Mouse (Mus musculus) cerebellum, adult 11 months (tissue): ENCODE measurements around the gene Dok5.

Experiments
- DNase-seq: peaks from one replicate; pipeline ENCODE4 v3.0.0; 2022

The Dok5 gene

DNA sequence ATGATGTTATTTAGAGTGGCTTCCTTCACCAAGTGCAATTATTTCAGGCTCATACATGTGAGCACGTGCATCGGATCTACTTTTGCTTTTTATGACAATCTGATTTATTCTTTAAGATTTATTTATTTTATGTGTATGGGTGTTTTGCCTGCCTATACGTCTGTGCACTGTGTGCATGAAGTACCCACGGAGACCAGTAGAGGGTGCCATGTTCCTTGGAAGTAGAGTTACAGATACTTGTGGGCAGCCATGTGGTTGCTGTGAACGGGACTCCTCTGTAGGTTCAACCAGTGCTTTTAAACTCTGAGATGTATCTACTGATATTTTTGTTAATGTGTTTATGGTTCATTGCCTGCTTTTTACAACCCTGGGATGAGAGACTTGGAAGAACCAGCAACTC, 132.4 kb downstream of the Dok5 start:
- DNase-seq = no peak

DNA sequence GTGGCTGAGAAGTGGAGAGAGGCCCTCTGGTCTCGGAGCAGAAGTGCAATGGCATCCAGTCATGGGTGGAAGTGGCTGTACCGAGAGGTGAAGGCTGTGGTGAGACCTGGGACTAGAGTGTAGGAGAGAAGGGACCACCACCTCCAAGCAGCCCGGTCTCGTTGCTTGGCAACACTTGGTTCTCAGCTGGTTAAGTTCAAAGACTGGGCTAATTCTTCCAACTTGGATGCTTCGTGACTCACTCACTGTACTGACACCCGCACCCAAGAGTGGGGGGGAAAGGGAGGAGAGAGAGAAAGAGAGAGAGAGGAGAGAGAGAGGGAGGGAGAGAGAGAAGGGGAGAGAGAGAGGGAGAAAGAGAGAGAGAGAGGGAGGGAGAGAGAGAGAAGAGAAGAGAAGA, 133.2 kb downstream of the Dok5 start:
- no peak for DNase-seq

DNA sequence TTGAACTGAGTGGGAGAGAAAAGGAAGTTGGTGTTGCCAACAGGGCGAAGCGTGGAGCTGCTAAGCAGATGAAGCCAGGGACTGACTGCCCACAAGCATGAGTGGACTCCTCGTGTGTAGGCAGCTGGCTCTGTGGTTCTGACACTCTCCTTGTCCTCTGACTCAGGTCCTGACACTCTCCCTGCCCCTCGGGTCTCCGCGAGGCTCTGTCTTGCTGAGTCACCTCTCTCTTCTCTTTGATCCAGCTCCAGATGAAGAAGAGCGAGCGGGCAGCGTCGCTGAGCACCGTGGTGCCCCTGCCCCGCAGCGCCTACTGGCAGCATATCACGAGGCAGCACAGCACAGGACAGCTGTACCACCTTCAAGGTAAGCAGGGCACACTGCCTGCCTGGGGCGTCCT, 139.0 kb downstream of the Dok5 start:
- no peak for DNase-seq

DNA sequence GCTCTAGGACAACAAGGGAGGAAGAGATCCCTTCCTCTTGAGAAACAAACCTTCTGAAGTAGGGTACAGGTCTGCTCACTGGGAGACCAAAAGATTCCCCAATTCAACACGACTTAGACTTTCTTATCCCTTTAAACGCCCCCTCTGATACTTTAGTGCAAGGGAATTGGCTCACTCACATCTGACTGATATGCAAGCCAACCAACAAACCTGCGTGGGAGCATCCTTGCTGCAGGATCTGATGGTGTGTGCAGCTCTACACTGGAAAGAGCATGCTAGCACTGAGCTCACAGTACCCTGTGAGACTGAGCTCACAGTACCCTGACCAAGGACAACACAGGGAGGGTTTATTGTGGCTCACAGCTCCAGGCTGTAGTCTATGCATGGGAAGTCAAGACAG, 139.9 kb downstream of the Dok5 start:
- no peak for DNase-seq

DNA sequence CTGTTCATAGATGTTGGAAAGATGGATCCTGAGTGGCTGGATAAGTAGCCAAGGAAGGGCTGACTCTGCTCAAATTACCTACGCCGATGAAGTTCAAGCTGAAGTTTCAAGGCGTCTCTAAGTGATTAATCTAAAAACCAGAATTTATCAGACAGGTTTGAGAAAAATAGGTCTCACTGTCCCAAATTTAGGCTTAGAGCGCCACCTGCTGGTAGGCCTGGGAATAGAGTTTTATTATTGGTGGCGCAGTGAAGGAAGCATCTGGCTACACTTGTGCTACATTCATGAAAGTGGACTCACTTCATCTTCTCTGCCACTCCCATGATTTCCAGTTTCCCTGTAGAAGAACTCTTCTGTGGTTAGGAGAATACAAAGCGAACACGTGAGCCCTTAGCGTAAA, 141.8 kb downstream of the Dok5 start:
- DNase-seq = peak; percentile 66

DNA sequence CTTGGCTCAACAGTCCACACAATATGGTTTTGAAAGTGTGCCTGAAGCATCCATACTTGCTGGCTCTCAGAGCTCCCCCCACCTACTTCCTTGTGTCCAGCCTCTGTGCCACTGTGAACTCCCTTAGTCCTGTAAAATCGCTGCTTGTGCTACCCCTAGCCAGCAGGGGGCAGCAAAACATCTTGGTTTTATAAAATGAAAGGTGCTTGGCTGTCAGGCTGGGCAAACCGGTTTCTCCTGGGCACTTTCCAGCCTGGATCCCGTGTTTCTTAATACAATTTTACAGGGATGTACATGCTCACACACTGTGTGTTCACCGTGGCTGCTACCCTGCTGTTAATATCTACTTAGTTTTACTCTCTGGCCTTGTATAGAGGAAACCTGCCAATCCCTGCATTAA, 145.9 kb downstream of the Dok5 start:
- DNase-seq = peak; percentile 64

DNA sequence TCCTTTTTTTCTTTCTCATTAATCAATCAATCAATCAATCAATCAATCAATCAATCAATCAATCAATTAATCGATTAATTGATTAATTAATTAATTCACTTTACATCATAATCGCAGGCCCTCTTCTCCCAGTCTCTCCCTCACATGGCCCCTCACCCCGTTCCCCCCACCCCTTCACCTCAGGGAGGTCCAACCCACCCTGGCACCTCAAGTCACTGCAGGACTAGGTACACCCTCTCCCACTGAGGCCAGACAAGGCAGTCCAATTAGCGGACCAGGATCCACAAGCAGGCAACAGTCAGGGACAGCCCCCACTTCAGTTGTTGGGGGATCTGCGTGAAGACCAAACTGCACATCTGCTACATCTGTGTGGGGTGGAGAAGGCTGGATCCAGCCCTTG, 146.3 kb downstream of the Dok5 start:
- DNase-seq = no peak

DNA sequence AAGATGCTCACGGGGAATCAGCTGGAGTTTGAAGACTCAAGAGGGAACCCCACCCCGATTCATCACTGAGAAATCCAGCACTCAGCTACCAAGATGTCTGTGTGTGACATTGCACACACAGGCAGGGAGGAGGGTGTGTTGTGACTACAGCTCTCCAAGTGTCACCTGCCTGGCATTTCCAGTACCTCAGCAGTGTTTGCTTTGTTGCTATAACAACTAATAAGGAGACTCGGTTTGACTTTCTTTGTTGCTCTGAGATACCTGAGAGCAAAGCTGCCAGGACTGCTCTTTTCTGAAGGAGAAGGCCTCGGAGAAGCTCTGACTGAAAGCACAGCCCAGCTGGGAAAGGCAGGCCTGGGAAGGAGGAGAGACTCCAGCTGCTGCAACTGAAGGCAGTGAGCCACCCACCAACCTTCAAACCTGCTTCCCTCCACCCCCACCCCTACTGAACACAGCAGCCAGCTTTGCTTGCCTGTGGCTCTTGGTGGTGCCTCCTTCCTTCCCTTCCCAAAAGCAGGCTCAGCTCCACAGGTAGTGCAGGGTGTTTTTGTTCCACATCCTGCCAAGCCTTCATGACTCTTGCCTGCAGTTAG, 152.7 kb downstream of the Dok5 start:
- DNase-seq = no peak

DNA sequence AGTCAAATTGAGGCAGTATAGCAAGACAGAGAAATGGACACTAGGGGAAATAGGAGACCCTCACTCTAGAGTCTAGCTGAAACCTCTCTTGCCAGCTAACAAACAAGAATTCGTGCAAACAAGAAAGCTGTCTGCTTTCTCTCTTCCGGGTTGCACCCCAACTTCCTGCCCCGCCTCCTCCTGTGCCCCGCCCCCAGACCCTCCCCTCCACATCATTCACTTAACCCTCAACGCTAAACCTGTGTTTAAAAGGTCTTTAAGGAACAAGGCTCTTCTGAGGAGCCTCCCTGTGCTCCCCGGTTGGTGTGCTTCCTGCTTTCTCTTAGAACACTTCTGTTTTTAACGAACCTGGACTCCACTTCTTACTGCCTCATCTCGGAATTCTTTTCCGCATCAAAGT, 156.4 kb downstream of the Dok5 start:
- no peak for DNase-seq

DNA sequence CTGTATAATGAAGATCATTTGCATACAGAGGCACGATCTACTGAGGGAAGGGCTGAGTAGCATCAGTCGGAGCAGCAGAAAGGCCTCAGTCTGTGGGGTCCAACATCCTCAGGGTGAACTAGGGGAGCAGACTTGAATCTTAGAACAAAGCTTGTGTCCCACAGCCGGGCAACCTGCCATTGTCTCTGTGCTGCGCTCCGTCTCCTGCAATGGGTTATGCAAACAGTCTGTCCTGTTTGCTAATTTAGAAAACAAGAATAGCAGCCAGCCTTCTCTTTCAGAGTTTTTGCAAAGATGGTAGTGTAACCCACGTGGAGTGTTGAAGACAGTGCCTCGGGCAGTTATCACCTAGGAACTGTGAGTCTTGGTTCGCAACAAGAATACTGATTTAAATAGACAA, 163.5 kb downstream of the Dok5 start:
- no peak for DNase-seq

DNA sequence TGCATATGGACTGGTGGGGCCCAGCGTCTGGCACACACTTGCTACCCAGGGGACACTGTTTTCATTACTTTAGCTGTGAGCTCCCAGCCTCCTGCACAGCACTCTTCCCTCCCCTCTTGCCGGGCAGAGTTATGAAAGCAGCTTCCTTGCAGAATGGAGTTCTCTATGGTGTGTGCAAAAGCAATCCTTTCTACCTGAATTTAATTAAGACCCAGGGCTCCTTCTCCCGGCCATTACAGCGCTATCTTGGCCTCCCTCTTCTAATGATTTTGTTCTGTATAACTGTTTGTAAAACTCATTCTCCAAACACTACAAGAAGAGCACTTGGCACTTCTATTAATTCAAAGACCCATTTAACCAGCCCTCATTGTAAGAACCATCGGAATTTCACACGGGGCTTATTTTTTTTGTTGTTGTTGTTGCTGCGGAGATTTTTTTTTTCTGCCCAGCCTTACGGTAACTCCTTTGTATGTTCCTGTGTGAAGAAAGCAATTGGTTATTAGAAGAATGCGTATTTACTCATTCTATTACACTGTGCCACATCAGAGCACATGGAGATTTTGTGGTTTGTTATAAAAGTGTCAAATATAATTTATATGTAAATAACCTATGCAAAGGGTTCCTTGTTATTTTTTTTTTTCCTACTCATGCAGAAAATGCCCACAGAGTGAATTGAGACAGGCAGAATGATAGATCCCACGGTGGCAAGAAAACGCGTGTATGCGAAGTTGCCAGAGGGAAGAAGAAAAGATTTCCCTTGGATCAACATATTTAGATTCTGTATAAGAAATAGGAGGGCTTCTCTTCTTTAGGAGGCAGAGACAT, 170.8 kb downstream of the Dok5 start:
- DNase-seq = no peak

DNA sequence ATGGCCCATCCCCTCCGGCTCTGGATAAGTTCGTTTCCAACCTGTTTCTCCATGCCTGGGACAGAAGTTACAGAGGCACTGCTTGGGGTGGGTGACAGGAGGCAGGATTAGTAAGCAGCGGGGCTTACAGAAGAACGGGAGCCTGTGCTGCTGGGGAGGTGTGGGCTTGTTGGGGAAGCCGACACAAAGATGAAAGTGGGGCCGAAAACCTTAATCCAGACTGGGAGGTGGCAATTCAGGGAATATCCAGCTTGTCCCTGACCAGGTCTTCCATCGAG, 171.4 kb downstream of the Dok5 start:
- no peak for DNase-seq

DNA sequence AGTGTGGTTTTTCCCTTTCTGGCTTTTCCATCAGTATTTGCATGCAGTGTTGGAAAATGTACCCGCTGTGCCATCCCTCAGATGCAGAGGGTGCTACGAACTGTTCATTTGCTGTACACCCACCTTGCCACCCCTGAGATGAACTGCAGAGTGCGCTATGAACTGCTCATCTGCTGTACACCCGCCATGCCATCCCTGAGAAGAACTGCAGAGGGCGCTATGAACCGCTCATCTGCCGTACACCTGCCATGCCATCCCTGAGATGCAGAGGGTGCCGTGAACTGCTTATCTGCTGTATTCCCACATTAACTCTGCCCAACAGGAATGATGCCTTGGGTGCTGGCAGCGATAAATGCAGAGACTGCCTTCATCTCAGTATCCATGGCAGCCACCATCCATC, 171.8 kb downstream of the Dok5 start:
- no peak for DNase-seq

DNA sequence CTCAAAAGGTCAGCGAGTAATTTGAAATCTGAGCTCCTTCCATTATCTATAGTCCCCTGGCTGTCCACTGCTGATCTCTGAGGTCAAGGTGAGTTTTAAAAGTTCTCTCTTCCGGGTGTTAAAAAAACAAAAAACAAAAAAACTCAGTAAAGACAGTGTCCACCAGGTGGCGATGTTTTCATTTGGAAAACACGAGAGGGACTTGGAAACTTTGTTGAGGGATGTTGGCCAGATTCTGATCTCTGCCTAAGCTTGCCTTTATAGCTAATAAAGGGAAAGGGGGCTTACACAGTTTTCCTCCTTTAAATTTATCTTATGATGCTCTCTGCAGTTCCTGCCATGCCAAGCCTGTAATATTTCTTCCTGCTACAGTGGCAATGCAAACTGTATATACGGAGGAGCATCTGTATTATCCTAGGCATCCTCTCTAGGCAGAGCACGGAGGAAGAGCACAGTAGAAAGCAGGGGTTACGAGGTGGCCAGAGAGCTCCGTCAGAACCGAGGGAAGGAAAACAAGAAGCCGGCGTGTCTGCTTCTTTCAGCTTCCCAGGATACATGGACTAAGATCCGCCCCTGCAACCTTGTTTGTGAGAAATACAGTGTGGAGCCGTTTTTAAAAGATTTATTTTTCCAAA, 181.1 kb downstream of the Dok5 start:
- peak; percentile 5 for DNase-seq

DNA sequence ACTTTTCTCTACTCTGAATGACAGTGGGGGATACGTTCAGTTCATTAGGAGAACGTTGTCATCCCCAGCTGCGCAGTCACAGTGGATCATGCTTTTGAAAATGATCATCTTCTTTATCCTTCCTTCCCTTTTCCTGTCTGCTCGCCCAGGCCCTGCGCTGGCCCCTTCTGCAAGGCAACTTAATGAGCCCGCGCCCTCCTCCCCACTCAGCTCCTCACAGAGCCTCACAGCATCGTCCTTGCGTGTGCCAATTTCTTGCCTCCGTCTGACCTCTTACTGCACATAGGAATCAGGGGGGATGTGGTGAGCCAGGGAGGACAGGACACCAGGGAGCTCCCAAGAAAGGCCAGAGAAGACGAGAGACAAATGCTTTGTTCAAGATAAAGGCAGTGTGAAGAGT, 182.3 kb downstream of the Dok5 start:
- no peak for DNase-seq

DNA sequence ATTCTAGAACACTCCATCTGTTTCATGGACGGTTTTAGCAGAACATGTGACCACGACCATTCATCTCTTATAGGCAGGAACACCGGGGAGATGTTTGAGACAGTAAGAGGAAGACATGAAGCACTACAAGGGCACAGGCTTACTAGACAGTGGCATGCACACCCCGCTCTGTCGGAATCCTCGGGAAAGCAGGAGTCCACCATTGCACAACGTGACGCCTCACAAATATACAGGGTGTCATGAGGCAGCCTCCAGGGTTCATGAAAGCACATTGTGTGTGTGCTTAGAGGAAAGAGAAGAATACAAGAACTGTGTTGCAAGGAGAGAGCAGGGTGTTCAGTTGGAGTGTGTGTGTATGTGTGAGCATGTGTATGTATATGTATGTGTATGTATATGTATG, 184.0 kb downstream of the Dok5 start:
- DNase-seq = no peak

DNA sequence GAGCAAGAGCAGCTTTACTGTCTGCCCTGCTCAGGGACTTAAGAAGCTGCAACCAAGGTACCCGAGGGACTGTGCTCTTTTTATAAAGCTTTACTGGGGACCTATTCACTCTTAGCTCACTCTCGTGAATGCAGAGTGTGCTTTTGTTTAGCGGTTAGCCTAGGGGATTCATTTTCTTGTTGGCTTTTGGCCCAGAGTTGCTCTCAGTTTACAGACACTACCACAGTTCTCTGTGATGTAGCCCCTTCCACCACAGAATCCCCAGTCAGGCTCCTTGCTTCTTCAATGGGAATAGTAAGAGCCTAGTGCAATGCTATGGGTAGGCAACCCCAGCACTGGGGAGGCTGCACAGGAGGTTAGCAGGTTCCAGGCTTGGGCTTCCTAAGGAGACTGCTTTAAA, 190.7 kb downstream of the Dok5 start:
- no peak for DNase-seq

DNA sequence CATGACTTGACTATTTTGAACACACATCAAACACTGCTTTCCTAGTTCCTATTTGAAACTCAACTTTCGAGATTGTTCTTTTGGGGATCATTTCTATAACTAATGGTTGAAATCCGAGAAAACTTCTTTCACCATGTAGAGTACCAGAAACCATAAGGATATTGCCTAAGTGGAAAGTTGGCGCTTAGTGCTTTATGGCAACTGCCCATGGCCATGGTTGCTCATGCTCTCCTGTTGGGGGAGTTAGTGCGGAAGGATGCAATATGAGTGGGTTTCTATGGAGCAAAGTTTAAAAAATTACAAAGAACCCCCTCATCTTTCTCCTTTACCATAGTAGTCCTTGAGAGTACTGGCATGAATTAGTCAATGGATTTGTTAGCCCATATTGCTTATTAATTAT, 192.5 kb downstream of the Dok5 start:
- DNase-seq = no peak

DNA sequence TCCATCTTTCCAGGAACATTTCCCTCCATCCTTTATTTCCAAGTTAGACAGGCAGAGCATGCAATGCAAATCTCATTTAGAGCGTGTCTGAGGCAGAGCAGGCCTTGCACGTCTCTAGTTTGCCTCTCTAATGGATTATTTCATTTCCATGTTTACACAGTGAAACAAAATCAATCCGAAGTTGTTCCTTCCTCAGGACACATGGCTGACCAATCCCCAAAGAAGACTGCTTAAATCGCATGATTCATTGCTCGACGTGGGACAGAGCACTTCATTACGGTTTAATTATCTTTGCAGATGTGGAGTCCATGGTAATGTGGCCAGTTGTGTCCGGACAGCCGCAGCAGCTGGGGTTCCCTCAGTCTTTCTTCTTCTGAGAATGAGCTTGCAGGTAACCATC, 194.6 kb downstream of the Dok5 start:
- DNase-seq = no peak
